Mouse (Mus musculus): ENCODE data around the gene Ubxn6. TPM values are rescaled to one million over a fixed set of nuclear protein-coding genes. Genes with fewer than 3 reads are reported as not detected.
A peak's percentile ranks its signal among the peaks of the same experiment; 100 is the strongest.

Gene Ubxn6
- total and polyA plus RNA-seq, 3 experiments = 47.6 to 64.4 (median 53.5) TPM

GRCm38 (mm10) chr17:56098180-56098579 lies 23.4 kb upstream of the Ubxn6 start:
- intact Hi-C loops (cut with DNase I) = no loop called here
- H3K4me3 ChIP-seq = no peak overlapping the region
- no peaks in the 10 kb centered on the region for H3K79me2 ChIP-seq (replicated peaks; ENCODE audit: control insufficient read depth, insufficient read depth, low read length)
- H3K27ac ChIP-seq = no peak overlapping the region
- DNase-seq = no peak
- no peak for TF ChIP-seq EP300 (IDR thresholded peaks at IDR 0.05; ENCODE audit: insufficient read depth, low read depth, low read length)
- no peak for TF ChIP-seq POLR2A (IDR thresholded peaks at IDR 0.05; ENCODE audit: insufficient read depth, low read depth, low read length)
- TF ChIP-seq CTCF (IDR thresholded peaks at IDR 0.05) = no peak
- no peaks in the 10 kb centered on the region for H3K36me3 ChIP-seq (ENCODE audit: control insufficient read depth, insufficient read depth, low read length)
- no peaks in the 10 kb centered on the region for H3K27me3 ChIP-seq (ENCODE audit: control insufficient read depth, insufficient read depth, low read length)
- no peak overlapping the region for H3K9ac ChIP-seq (ENCODE audit: low read depth, low read length)
- H3K4me1 ChIP-seq (ENCODE audit: control insufficient read depth, insufficient read depth, low read length) = no peaks in the 10 kb centered on the region
- WGBS = 88% methylated on average over 8 of the region's 8 CpGs

- no peaks in the 10 kb centered on the region for H3K4me1 ChIP-seq (ENCODE audit: control insufficient read depth, insufficient read depth, low read length)
- H3K27me3 ChIP-seq (ENCODE audit: control insufficient read depth, insufficient read depth, low read length) = no peaks in the 10 kb centered on the region
- no peak overlapping the region for H3K27ac ChIP-seq
- H3K9ac ChIP-seq (ENCODE audit: low read depth, low read length) = no peak overlapping the region
- intact Hi-C loops (cut with DNase I) = no loop called here
- no peaks in the 10 kb centered on the region for H3K79me2 ChIP-seq (replicated peaks; ENCODE audit: control insufficient read depth, insufficient read depth, low read length)
- no peak for TF ChIP-seq POLR2A (IDR thresholded peaks at IDR 0.05; ENCODE audit: insufficient read depth, low read depth, low read length)
- no peak for TF ChIP-seq CTCF (IDR thresholded peaks at IDR 0.05)
- no peak for TF ChIP-seq EP300 (IDR thresholded peaks at IDR 0.05; ENCODE audit: insufficient read depth, low read depth, low read length)
- no peaks in the 10 kb centered on the region for H3K36me3 ChIP-seq (ENCODE audit: control insufficient read depth, insufficient read depth, low read length)
- 89% methylated on average over 12 of the region's 12 CpGs for WGBS
- no peak overlapping the region for H3K4me3 ChIP-seq
- no peak for DNase-seq
Measured at GRCm38 (mm10) chr17:56096883-56097282, 22.1 kb upstream of the Ubxn6 start.

- Histone ChIP-seq H3K36me3 (ENCODE audit: control insufficient read depth, insufficient read depth, low read length) (no peaks in the 10 kb centered on the region), H3K9ac (ENCODE audit: low read depth, low read length) (no peak overlapping the region), H3K4me1 (ENCODE audit: control insufficient read depth, insufficient read depth, low read length) (no peaks in the 10 kb centered on the region)
Measured at GRCm38 (mm10) chr17:56092794-56093193, 18.0 kb upstream of the Ubxn6 start.

GRCm38 (mm10) chr17:56092312-56092711 lies 17.5 kb upstream of the Ubxn6 start:
- Histone ChIP-seq H3K79me2 (replicated peaks; ENCODE audit: control insufficient read depth, insufficient read depth, low read length) (no peaks in the 10 kb centered on the region), H3K36me3 (ENCODE audit: control insufficient read depth, insufficient read depth, low read length) (no peaks in the 10 kb centered on the region), H3K4me3 (no peak overlapping the region), H3K4me1 (ENCODE audit: control insufficient read depth, insufficient read depth, low read length) (no peaks in the 10 kb centered on the region), H3K27ac (no peak overlapping the region), H3K9ac (ENCODE audit: low read depth, low read length) (no peak overlapping the region), H3K27me3 (ENCODE audit: control insufficient read depth, insufficient read depth, low read length) (no peaks in the 10 kb centered on the region)
- intact Hi-C loops (cut with DNase I) = no loop called here
- TF ChIP-seq CTCF (IDR thresholded peaks at IDR 0.05) (no peak), EP300 (IDR thresholded peaks at IDR 0.05; ENCODE audit: insufficient read depth, low read depth, low read length) (no peak), POLR2A (IDR thresholded peaks at IDR 0.05; ENCODE audit: insufficient read depth, low read depth, low read length) (no peak)
- 77% methylated on average over 1 of the region's 1 CpGs for WGBS
- DNase-seq = no peak

More at GRCm38 (mm10) chr17:56092794-56093193, 18.0 kb upstream of the Ubxn6 start:
- TF ChIP-seq POLR2A (IDR thresholded peaks at IDR 0.05; ENCODE audit: insufficient read depth, low read depth, low read length) = no peak
- no peak for TF ChIP-seq EP300 (IDR thresholded peaks at IDR 0.05; ENCODE audit: insufficient read depth, low read depth, low read length)
- no peak for TF ChIP-seq CTCF (IDR thresholded peaks at IDR 0.05)
- intact Hi-C loops (cut with DNase I) = no loop called here
- Histone ChIP-seq H3K27me3 (ENCODE audit: control insufficient read depth, insufficient read depth, low read length) (no peaks in the 10 kb centered on the region), H3K27ac (no peak overlapping the region), H3K79me2 (replicated peaks; ENCODE audit: control insufficient read depth, insufficient read depth, low read length) (no peaks in the 10 kb centered on the region), H3K4me3 (no peak overlapping the region)
- 97% methylated on average over 1 of the region's 1 CpGs for WGBS
- no peak for DNase-seq

GRCm38 (mm10) chr17:56080781-56081585 lies 6.2 kb upstream of the Ubxn6 start:
- no peak for DNase-seq
- Histone ChIP-seq H3K9ac (ENCODE audit: low read depth, low read length) (0 out of 2 replicates have a peak overlapping the region, but pooled peaks have one; percentile 16), H3K27me3 (ENCODE audit: control insufficient read depth, insufficient read depth, low read length) (no peaks in the 10 kb centered on the region), H3K4me1 (ENCODE audit: control insufficient read depth, insufficient read depth, low read length) (peaks cover 11% of the 10 kb centered on the region), H3K27ac (no peak overlapping the region), H3K4me3 (peak overlapping the region; percentile 71; the same call in 1 of the 2 replicates), H3K79me2 (replicated peaks; ENCODE audit: control insufficient read depth, insufficient read depth, low read length) (0 out of 2 replicates have a peak, but pooled peaks cover 3% of the 10 kb centered on the region), H3K36me3 (ENCODE audit: control insufficient read depth, insufficient read depth, low read length) (no peaks in the 10 kb centered on the region)
- WGBS = 17% methylated on average over 8 of the region's 8 CpGs
- intact Hi-C loops (cut with DNase I) = no loop called here
- TF ChIP-seq EP300 (IDR thresholded peaks at IDR 0.05; ENCODE audit: insufficient read depth, low read depth, low read length) (no peak), CTCF (IDR thresholded peaks at IDR 0.05) (no peak), POLR2A (IDR thresholded peaks at IDR 0.05; ENCODE audit: insufficient read depth, low read depth, low read length) (no peak)

- WGBS = 2% methylated on average over 11 of the region's 11 CpGs
- intact Hi-C loops (cut with DNase I) = loop anchor here (2.0 kb wide), 1 partner anchor 53 kb away; no protein-coding TSS in a partner anchor
Measured at GRCm38 (mm10) chr17:56079921-56080320, 5.1 kb upstream of the Ubxn6 start.

More at GRCm38 (mm10) chr17:56079921-56080320, 5.1 kb upstream of the Ubxn6 start:
- peak overlapping the region; percentile 71 for H3K4me3 ChIP-seq
- DNase-seq = no peak
- peaks cover 13% of the 10 kb centered on the region for H3K4me1 ChIP-seq (ENCODE audit: control insufficient read depth, insufficient read depth, low read length)
- H3K9ac ChIP-seq (ENCODE audit: low read depth, low read length) = peak overlapping the region; percentile 93
- no peak for TF ChIP-seq EP300 (IDR thresholded peaks at IDR 0.05; ENCODE audit: insufficient read depth, low read depth, low read length)
- TF ChIP-seq CTCF (IDR thresholded peaks at IDR 0.05) = no peak
- TF ChIP-seq POLR2A (IDR thresholded peaks at IDR 0.05; ENCODE audit: insufficient read depth, low read depth, low read length) = no peak
- H3K27me3 ChIP-seq (ENCODE audit: control insufficient read depth, insufficient read depth, low read length) = no peaks in the 10 kb centered on the region
- H3K79me2 ChIP-seq (replicated peaks; ENCODE audit: control insufficient read depth, insufficient read depth, low read length) = 0 out of 2 replicates have a peak, but pooled peaks cover 3% of the 10 kb centered on the region
- peak overlapping the region; percentile 83 for H3K27ac ChIP-seq
- H3K36me3 ChIP-seq (ENCODE audit: control insufficient read depth, insufficient read depth, low read length) = no peaks in the 10 kb centered on the region

Measured in heart, adult 2 months (tissue).